Mouse (Mus musculus) telencephalon, adult 2 months (tissue): ENCODE results near the gene Pax5.
"Not testable (repeated sequence)": the region's sequence is repeated elsewhere in the genome, so short reads cannot be mapped to it uniquely, and the experiment has no call there.

ENCODE experiments used
- DNase-seq: peaks from one replicate; pipeline ENCODE4 v3.0.0-alpha.2; 2011; ENCODE audit warnings: low read depth, low spot score

Pax5 gene

DNA sequence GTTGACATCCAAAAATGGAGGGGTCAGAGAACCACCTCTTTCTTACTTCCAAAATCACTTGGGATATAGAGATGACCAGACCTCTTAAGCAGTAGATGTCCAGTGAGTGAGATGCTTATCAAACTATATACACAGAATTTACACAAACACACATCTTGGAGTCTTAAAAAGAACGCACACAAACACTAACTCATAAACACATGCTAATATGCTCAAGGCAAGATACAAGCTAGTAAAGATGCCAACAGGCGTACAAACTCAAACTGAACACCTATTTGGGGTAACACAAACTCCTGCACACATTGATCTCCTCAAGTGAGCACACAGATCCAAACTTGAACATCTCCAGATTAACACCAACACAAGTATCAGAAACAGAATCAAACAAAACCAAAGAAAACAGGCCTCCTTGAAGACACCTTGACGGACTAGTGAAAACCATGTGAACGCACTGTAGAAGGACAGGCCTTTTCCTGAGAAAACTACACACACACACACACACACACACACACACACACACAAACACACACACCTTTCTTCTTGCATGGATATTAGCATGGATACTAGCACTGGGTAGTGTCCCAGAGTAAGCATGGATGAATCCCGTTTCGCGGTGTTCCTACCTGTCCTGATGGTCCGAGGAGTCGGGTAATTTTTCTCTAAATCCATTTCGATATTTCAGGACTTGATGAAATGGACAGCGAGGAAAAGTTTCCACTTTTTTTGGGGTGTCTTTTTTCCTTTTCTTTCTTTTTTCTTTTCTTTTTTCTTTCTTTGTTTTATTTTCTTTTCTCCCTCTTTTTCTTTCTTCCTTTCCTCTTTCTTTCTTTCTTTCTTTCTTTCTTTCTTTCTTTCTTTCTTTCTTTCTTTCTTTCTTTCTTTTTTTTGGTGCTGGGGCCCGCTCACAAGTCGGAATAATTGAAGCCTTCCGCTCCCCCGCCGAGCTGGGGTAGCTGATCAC is at the start of gene Pax5:
Gene Pax5, minus strand, starts transcription at position 748 of the 961 bp plus-strand sequence.
- no peak for DNase-seq

DNA sequence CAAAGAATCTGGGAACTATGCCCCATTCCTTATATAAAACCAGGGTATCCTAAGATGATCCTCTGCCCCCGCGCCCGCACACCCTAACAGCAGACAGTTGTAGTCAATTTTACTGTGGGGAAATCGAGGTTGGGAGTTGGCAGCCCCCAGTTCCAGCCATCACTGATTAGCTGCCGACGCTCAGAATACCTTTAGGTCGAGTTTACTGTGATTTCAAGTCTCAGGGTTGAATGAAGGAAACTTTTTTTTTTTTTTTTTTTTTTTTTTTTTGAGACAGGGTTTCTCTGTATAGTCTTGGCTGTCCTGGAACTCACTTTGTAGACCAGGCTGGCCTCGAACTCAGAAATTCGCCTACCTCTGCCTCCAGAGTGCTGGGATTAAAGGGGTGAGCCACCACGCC is 46.8 kb upstream of the Pax5 start:
- DNase-seq = not testable (repeated sequence)

DNA sequence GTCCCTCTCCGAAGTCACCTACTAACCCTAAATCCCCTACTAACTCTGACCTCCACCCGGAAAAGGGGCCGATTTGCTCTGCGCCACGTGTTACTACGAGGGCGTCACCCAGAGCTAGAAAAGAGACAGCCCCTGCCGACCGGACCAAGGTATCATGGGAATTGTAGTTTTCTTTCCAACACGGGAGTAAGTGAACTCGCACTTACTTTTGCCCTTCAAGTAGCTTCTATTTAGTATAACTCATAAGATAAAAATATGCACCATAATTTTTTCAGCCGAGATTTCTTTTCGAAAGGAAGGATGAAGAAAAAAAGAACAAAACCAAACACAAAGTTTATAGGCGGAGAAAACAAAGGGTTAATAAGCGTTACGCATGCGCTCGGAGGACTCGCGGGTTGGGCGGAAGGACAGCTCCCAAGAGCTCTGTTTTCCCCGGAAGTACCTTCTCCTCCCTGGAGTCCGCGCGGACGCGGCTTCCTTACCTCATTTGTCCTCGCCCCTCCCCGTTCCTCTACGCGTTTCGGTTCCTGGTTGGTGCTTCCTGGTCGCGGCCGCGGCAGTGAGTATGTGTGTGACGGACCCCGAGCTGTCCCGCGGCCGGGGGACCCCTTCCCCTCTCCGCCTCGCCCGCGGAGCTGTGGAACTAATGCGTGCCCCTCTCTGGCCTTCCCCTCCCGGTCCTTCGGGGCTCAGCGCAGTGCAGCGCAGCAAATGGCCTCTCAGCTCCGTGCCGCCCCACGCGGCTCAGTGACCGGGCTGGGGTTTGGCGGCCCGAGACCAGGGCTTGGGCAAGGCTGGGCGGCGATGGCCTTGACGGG is 46.1 kb upstream of the Pax5 start:
- peak; percentile 97 for DNase-seq

DNA sequence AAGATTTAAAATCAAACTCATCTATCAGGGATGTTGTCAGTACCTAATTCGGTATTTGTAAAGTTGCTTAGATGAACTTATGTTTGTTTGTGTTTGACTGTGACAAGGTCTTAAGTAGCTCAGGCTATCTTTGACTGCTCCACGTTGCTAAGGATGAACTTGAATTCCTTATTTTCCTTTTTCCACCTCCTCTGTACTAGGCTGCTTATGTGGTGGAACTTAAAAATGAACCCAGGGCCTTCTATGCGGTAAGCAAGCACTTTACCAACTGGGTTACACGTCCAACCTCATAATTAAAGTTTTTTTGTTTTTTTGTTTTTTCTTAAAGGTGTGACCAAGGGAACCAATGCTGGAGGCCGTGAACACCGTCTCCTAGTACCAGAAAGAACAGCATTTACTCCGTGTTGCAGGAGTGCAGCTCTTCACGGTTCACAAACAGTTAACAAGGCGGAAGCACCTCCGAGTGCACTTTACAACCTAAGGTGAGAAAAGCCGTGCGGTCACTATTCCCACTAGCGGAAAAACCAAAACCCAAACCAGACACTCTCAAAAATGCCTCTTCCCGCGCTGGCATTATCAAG is 45.4 kb upstream of the Pax5 start, which contains the start of gene Zcchc7:
Gene Zcchc7, plus strand, starts transcription at position 325 of the 581 bp plus-strand sequence.
- DNase-seq = no peak

DNA sequence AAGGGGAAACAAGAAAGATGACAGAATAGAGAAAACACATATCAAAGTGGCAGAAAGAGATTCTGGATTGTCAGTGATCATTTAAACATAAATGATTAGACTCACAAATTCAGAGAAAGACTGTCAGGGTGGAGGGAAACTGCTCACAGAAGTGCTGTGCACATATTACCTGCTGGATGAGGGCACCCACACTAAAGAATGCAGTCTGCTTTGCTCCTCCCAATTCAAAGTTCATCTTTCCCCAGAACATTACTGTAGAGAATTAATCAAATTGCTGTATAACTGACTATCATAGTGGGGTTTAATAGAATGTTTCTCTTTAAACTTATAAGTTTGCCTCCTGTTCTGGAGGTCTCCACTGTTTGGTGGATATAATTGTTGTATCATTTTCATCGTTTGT is 30.2 kb upstream of the Pax5 start:
- DNase-seq = no peak

DNA sequence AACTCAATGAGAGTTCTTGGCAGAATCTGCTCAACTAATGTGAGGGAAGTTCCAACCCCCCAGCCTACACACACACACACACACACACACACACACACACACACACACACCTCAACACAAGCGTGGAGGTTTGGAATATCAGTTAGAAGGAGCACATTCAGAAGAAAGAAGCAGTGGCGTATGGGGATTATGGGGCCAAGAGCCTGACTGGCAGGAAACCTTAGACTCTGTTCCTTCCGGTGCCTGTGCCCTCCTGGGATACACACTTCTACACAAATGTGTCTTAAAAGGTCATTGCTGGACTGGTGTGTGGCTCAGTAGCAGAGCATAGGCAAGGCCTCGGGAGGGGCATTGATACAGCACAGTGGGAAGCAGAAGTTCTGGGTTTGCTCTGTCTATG is 10.9 kb upstream of the Pax5 start:
- DNase-seq = no peak

DNA sequence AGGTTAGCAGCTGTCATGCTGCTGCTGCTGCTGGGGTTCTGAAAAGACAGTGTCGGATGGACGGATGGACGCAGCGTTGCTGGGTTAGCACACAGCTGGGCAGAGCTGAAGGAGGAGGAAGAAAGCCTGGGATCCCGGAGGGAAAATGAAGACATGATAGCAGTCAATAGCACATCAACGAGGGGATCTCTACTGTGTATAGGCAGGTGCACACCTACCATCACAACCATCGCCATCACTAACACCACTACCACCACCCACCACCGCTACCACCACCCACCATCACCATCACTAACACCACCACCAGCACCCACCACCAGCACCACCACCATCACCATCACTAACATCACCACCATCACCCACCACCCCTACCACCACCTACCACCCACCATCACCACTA is 9.8 kb upstream of the Pax5 start:
- no peak for DNase-seq

DNA sequence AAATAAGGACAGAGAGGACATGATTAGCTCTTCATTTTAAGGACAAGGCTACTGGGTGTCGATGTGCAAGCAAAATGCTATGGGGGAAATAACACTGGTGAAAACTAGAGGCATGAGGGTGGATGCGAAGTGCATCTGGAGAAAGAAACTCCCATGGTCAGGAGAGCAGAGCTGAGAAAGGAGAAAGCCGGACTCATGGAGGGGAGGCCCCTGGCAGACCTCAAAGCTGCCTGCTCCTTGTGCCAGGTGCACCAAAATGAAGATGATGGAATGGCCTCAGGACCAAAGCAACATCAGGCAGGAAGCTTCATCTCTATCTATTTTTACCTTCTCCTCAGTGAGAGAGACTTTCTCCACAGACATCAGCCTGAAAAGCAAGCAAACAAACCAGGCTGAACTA is 7.4 kb upstream of the Pax5 start:
- no peak for DNase-seq

DNA sequence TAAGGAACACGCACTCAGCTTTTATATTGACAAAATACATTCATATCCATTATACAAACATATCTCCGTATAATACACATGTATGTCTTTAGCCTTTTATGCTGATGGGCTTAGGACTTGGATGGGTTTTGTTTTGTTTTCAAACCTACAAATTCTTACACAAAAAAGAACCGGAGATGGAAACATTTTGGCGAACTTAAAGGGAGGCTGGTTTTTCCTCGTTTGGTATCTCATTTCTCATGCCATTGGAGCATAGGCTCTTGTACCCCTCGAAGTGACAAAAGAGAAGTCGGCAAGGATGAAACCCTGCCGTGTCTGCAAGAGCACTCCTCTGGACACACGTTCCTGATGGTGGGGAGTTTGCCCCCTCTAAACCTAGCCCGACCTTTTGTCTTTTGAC is 6.1 kb upstream of the Pax5 start:
- no peak for DNase-seq

DNA sequence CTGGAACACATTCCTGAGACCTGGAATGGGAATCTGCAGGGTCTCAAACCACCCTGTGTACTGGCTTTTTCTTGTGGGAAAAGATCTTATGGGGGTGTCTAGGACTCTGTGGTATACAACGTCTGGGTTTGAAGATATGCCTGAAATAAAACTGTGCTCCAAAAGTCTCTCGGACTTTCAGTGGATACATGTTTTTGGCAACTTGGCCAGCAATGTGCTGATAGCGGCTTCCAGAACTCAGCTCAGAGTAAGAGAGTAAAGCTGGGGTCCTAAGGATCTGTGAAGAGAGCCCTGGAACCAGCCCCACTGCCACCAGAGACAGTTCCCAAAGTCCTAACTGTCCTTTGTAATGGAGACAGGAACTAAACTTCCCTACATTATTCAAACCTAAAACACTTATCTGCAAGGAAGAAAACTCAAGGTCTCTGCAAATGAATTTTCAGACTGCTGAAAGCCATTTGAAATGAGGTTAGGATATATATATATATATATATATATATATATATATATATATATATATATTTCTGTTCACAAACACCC is 5.4 kb upstream of the Pax5 start:
- no peak for DNase-seq

DNA sequence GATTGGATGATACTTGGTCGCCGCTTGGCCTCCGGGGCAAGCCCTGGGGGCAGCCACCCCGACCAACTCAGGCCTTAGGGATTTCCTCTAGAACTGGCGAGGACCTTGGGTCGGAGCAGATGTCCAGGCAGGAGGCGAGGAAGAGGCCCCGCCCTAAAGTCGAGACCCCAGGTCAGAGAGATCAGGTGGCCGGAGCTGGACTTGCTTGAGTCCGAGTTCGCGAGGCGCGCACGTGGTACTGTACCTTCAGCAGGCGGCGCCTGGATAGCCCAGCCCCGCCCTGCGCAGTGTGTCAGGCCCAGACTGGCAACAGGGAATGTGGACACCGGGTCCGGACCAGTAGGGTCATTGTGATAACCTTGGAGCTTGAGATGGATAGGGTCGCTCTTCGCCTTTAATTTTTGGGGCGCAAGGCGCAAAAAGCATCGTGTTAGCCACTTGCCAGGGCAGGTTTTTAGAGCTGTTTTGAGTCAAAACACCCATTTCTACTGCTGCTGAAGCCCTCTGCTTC is 3.9 kb upstream of the Pax5 start:
- no peak for DNase-seq

DNA sequence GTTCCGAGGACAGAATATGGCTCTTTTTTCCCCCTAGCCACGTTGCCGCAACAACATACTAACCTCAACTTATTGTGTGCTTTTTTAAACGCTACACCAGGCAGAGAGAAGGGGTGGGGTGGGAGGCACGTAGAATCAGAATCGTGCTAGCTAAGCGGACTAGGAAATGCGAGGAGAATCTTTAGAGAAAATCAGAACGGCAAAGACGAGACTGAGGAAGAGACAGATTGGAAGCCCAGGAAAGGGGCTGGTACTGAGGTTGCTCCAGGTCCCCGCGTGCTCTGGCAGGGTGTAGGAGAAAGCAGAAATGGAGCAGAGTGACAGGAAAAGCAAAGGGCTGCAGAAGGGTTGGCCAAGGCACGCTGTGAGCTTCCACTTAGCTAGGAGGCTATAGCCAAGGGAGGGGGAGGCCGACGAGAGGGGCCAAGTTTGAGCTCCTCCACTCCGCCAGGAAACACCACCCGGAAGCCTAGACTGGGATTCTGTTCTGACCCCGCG is 3.3 kb upstream of the Pax5 start:
- DNase-seq = no peak

DNA sequence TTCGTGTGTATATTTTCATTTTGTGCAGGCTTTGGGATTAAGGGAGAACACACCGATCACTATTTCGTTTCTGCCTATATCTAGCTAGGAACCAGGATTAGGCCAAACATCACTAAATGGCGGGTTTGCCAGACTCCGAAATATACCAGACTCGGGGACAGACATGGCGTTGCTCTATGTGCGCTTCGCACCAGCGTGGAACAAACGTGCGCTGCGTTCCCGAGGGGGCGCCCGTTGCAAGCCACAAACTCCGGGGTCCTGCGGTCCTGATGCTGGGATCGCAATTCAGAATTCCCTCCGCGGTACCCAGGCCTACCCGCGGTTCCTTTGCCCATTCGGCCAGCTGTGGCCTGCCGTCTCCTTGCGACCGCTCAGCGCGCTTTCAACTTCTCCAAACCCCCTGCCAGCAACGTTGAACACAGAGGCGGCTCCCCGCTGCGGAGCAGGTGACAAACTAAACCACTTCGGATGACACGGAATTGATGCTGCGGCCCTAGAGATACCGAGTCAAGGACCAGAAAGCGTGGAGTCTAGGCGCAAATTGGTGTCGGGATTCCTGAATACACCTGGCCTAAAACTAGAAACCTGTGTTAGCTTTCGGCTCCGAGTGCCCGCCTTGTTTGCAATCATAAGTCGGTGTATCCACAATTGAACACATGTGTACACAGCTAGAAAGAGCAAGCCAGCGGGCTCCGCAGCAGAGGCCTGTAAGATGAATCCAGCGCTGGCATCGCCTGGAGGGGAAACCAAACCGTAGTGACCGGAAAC is 2.7 kb upstream of the Pax5 start:
- DNase-seq = no peak

DNA sequence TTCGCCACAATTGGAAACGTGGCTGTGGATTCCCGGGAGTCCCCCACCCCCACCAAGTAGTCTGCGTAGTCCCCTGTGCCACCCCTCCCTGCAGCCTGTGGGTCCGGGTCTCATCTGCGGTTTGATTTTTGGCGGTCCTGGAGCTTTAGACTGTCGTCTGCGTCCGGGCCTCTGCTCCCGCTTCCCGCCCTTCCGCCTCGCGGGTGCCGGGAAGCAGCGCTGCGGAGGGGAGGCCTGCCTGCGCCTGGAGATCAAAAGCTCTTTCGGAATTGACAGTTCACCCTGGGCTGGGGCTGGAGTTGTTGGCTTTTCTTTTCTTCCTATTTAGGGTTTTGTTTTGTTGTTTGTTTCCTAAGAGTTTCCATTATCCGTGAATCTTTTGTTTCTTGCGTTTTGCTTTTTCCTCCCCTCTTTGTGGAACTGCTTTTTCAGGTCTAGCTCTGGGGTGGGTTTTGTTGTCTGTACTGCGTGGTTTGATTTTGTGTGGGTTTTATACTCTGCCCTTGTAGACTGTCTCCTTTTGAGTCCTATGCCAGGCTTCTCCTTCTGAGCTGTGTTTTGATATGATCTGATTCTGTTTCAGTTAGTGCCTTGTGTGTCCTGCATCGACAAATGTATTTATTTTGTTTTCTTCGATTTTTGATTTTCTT is 1.9 kb upstream of the Pax5 start:
- DNase-seq = no peak

DNA sequence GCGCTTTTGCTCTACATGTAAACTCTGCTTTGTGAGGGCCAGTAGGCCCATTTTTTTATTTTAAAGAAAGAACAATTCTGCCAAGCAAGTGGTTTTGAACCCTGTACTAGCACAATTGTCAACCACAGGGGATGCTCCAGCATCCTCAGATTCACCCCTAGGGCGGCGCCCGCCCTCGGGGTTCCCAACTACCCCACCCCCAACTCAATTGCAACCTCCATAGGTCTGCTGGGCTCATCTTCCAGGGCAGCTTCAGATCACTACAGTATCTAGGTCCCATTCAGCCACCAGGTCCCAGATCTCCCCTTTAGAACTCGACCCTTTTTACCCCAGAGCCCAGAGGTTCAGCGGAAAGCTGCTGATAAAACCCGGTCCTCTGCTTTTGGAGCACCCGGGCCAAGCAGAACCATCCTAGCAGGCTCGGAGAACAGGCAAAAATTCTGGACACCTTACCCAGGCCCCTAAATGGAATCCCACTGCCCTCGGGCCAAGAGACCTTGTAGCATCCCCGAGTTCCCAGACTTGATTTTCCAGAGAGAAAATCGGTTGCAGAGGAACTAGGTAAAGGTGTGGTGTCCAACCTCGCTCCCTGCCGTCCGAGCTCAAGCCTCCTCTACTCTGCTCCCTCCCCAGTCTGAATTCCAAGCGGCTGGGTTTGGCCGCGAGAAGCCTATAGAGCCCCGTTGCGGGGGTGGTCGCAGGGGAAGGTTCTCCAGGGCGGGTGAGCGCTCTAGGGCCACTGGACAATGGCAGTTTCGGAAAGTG is 1.0 kb upstream of the Pax5 start:
- DNase-seq = no peak

DNA sequence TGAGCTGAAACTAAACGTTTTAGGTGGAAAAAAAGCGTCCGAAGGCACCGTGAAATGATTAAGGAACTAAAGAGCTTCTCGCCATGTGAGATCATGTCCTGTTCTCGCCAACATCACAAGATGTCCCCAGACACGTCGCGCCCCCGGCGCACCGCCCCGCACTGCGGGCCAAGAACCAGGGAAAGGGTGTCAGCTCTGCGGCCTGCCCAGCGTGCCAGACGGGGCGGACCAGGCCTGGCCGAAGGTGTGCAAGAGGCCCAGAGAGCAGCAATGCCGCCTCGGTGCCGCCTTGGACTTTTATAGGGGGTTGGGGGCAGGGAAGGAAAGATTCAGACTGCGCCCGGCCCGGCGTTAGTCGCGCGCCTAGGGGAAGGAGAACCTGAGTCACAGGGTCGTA is 412 bp upstream of the Pax5 start:
- DNase-seq = no peak

DNA sequence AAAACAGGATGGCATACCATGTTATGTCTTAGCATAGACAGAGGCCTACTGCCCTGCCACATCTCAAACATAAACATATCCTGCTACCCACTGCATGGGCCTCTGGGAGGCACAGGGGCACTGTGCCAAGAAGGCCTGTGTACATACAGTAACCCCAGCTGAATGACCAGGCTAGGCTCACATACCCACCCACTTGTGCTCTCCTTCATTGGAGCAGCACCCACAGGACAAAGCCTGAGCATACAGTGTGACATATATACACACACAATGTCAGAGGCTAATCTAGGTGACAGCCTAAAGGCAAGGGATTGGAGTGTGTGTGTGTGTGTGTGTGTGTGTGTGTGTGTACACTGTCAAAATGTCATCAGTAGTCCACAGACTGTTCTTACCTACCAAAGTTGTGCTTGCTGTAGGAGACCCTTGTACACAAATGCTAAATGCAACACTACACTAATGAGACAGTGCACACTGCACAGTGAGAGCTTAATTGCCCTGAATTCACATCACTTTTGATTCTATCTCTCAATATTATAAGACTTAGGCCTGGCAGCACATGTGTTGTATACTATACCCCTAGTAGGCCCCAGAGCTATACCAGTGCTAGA is 1.1 kb downstream of the Pax5 start:
- DNase-seq = no peak

DNA sequence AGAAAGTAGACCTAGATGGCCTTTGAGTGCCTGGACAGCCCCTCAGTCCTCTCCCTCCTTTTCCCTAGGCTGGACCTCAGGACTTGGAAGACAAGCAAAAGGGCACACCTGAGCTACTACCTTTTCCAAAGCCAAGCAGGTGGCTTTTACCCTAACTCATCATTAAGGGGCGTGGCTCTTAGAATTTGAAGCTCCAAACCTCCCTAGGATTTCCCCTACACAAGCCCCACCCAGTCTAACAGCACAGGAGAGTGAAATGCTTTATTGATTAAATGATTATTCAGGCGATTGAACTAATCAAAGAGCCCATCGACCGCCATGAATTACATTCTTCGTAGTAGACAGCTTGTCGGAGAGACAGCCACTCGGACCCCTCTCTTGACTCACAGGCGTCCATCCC is 2.0 kb downstream of the Pax5 start:
- no peak for DNase-seq

DNA sequence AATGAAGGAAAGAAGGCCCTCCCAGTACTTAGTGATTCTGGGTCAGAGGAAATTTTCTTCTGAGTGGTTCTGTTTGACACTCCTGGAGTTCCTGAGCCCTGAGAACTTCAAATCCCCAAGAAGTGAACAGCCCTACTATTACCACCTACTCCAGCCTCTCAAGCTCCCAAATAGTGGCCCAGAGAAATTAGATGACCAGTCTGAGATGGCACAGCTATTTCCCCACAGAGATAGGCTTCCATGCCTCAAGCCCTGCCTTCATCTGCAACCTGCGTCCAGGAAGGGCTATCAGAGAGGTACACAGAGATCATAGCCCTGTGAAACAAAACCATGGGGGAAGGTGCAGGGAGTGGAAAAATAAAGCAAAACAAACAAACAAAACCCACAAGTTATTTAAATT is 3.4 kb downstream of the Pax5 start:
- no peak for DNase-seq
